Mouse (Mus musculus): ENCODE measurements at regions not wholly inside any gene's neighbourhood (a gene's known extent, or its start where the extent isn't known, plus 50 kb on each side); places are given as distances from the start of the nearest gene placed in this dataset.

- Histone ChIP-seq H3K9me3 (ENCODE audit: control insufficient read depth, low read length) (no peaks in the 10 kb centered on the region), H3K4me2 (replicated peaks; ENCODE audit: low read depth, low read length) (no peak overlapping the region), H3K36me3 (ENCODE audit: control insufficient read depth, insufficient read depth, low read length) (no peaks in the 10 kb centered on the region), H3K27me3 (ENCODE audit: control insufficient read depth, insufficient read depth, low read length) (no peaks in the 10 kb centered on the region), H3K4me3 (ENCODE audit: low read depth, low read length) (no peak overlapping the region), H3K9ac (ENCODE audit: low read depth, low read length) (no peak overlapping the region), H3K27ac (ENCODE audit: low read depth, low read length) (no peak overlapping the region), H3K4me1 (replicated peaks; ENCODE audit: control insufficient read depth, insufficient read depth, low read length) (peaks cover 3% of the 10 kb centered on the region; the same call in 1 of the 2 replicates)
- DNase-seq (ENCODE audit: low spot score): peak; percentile 39
- 49% methylated on average over 6 of the region's 6 CpGs for WGBS
- ATAC-seq (ENCODE audit: low FRiP score): peak; percentile 49; the same call in 1 of the 2 replicates
Observed at GRCm38 (mm10) chr11:89209072-89209471, 93.1 kb downstream of the Nog start.

GRCm38 (mm10) chr11:89206788-89207187 is 95.3 kb downstream of the Nog start:
- ATAC-seq (ENCODE audit: low FRiP score) (no peak), DNase-seq (ENCODE audit: low spot score) (no peak)
- no peak overlapping the region for H3K4me3 ChIP-seq (ENCODE audit: low read depth, low read length)
- H3K9me3 ChIP-seq (ENCODE audit: control insufficient read depth, low read length): no peaks in the 10 kb centered on the region
- no peaks in the 10 kb centered on the region for H3K27me3 ChIP-seq (ENCODE audit: control insufficient read depth, insufficient read depth, low read length)
- no peak overlapping the region for H3K9ac ChIP-seq (ENCODE audit: low read depth, low read length)
- peaks cover 3% of the 10 kb centered on the region; the same call in 1 of the 2 replicates for H3K4me1 ChIP-seq (replicated peaks; ENCODE audit: control insufficient read depth, insufficient read depth, low read length)
- no peak overlapping the region for H3K4me2 ChIP-seq (replicated peaks; ENCODE audit: low read depth, low read length)
- no peak overlapping the region for H3K27ac ChIP-seq (ENCODE audit: low read depth, low read length)
- no peaks in the 10 kb centered on the region for H3K36me3 ChIP-seq (ENCODE audit: control insufficient read depth, insufficient read depth, low read length)
- WGBS: 64% methylated on average over 3 of the region's 3 CpGs

GRCm38 (mm10) chr11:89204948-89205545 is 97.1 kb downstream of the Nog start:
- 75% methylated on average over 7 of the region's 7 CpGs for WGBS
- ATAC-seq (ENCODE audit: low FRiP score): no peak

GRCm38 (mm10) chr11:89200458-89200857 is 101.7 kb downstream of the Nog start:
- Histone ChIP-seq H3K27ac (ENCODE audit: low read depth, low read length) (no peak overlapping the region), H3K27me3 (ENCODE audit: control insufficient read depth, insufficient read depth, low read length) (no peaks in the 10 kb centered on the region), H3K9me3 (ENCODE audit: control insufficient read depth, low read length) (no peaks in the 10 kb centered on the region), H3K4me1 (replicated peaks; ENCODE audit: control insufficient read depth, insufficient read depth, low read length) (no peaks in the 10 kb centered on the region), H3K4me2 (replicated peaks; ENCODE audit: low read depth, low read length) (no peak overlapping the region), H3K4me3 (ENCODE audit: low read depth, low read length) (no peak overlapping the region), H3K9ac (ENCODE audit: low read depth, low read length) (no peak overlapping the region), H3K36me3 (ENCODE audit: control insufficient read depth, insufficient read depth, low read length) (no peaks in the 10 kb centered on the region)
- 91% methylated on average over 3 of the region's 3 CpGs for WGBS
- no peak for DNase-seq (ENCODE audit: low spot score)
- no peak for ATAC-seq (ENCODE audit: low FRiP score)

More at GRCm38 (mm10) chr11:89204948-89205545, 97.1 kb downstream of the Nog start:
- no peak overlapping the region for H3K4me3 ChIP-seq (ENCODE audit: low read depth, low read length)
- no peak overlapping the region for H3K9ac ChIP-seq (ENCODE audit: low read depth, low read length)
- H3K27me3 ChIP-seq (ENCODE audit: control insufficient read depth, insufficient read depth, low read length): no peaks in the 10 kb centered on the region
- DNase-seq (ENCODE audit: low spot score): no peak
- H3K4me1 ChIP-seq (replicated peaks; ENCODE audit: control insufficient read depth, insufficient read depth, low read length): peaks cover 3% of the 10 kb centered on the region; the same call in 1 of the 2 replicates
- H3K27ac ChIP-seq (ENCODE audit: low read depth, low read length): no peak overlapping the region
- H3K4me2 ChIP-seq (replicated peaks; ENCODE audit: low read depth, low read length): no peak overlapping the region
- H3K9me3 ChIP-seq (ENCODE audit: control insufficient read depth, low read length): no peaks in the 10 kb centered on the region
- H3K36me3 ChIP-seq (ENCODE audit: control insufficient read depth, insufficient read depth, low read length): no peaks in the 10 kb centered on the region

GRCm38 (mm10) chr11:89192815-89193214 is 109.3 kb downstream of the Nog start:
- no peak overlapping the region for H3K4me3 ChIP-seq (ENCODE audit: low read depth, low read length)
- 79% methylated on average over 3 of the region's 3 CpGs for WGBS
- ATAC-seq (ENCODE audit: low FRiP score) (no peak), DNase-seq (ENCODE audit: low spot score) (no peak)
- H3K27me3 ChIP-seq (ENCODE audit: control insufficient read depth, insufficient read depth, low read length): no peaks in the 10 kb centered on the region
- H3K4me2 ChIP-seq (replicated peaks; ENCODE audit: low read depth, low read length): no peak overlapping the region
- no peaks in the 10 kb centered on the region for H3K4me1 ChIP-seq (replicated peaks; ENCODE audit: control insufficient read depth, insufficient read depth, low read length)
- no peak overlapping the region for H3K27ac ChIP-seq (ENCODE audit: low read depth, low read length)
- no peak overlapping the region for H3K9ac ChIP-seq (ENCODE audit: low read depth, low read length)
- no peaks in the 10 kb centered on the region for H3K36me3 ChIP-seq (ENCODE audit: control insufficient read depth, insufficient read depth, low read length)
- H3K9me3 ChIP-seq (ENCODE audit: control insufficient read depth, low read length): no peaks in the 10 kb centered on the region

- Histone ChIP-seq H3K9ac (ENCODE audit: low read depth, low read length) (peak overlapping the region; percentile 12; the same call in 1 of the 2 replicates), H3K4me2 (replicated peaks; ENCODE audit: low read depth, low read length) (peak overlapping the region; percentile 31), H3K27ac (ENCODE audit: low read depth, low read length) (no peak overlapping the region), H3K9me3 (ENCODE audit: control insufficient read depth, low read length) (no peaks in the 10 kb centered on the region), H3K36me3 (ENCODE audit: control insufficient read depth, insufficient read depth, low read length) (no peaks in the 10 kb centered on the region), H3K27me3 (ENCODE audit: control insufficient read depth, insufficient read depth, low read length) (no peaks in the 10 kb centered on the region), H3K4me1 (replicated peaks; ENCODE audit: control insufficient read depth, insufficient read depth, low read length) (peaks cover 5% of the 10 kb centered on the region; the same call in 1 of the 2 replicates), H3K4me3 (ENCODE audit: low read depth, low read length) (peak overlapping the region; percentile 15; the same call in 1 of the 2 replicates)
- 10% methylated on average over 26 of the region's 26 CpGs for WGBS
- ATAC-seq (ENCODE audit: low FRiP score) (peak; percentile 67; the same call in 1 of the 2 replicates), DNase-seq (ENCODE audit: low spot score) (peak; percentile 69)
Observed at GRCm38 (mm10) chr11:89186911-89187621, 113.4 kb downstream of the Gm525 start.

GRCm38 (mm10) chr11:89185862-89186261 is 112.2 kb downstream of the Gm525 start:
- no peak overlapping the region for H3K27ac ChIP-seq (ENCODE audit: low read depth, low read length)
- WGBS: 93% methylated on average over 6 of the region's 6 CpGs

GRCm38 (mm10) chr11:89181471-89181870 is 107.8 kb downstream of the Gm525 start:
- 83% methylated on average over 5 of the region's 5 CpGs for WGBS
- no peaks in the 10 kb centered on the region for H3K36me3 ChIP-seq (ENCODE audit: control insufficient read depth, insufficient read depth, low read length)
- DNase-seq (ENCODE audit: low spot score): no peak

More at GRCm38 (mm10) chr11:89185862-89186261, 112.2 kb downstream of the Gm525 start:
- H3K9me3 ChIP-seq (ENCODE audit: control insufficient read depth, low read length): no peaks in the 10 kb centered on the region
- ATAC-seq (ENCODE audit: low FRiP score) (no peak), DNase-seq (ENCODE audit: low spot score) (no peak)
- no peaks in the 10 kb centered on the region for H3K27me3 ChIP-seq (ENCODE audit: control insufficient read depth, insufficient read depth, low read length)
- H3K4me1 ChIP-seq (replicated peaks; ENCODE audit: control insufficient read depth, insufficient read depth, low read length): peaks cover 5% of the 10 kb centered on the region; the same call in 1 of the 2 replicates
- no peaks in the 10 kb centered on the region for H3K36me3 ChIP-seq (ENCODE audit: control insufficient read depth, insufficient read depth, low read length)
- no peak overlapping the region for H3K4me3 ChIP-seq (ENCODE audit: low read depth, low read length)
- H3K9ac ChIP-seq (ENCODE audit: low read depth, low read length): no peak overlapping the region; the same call in 1 of the 2 replicates
- no peak overlapping the region for H3K4me2 ChIP-seq (replicated peaks; ENCODE audit: low read depth, low read length)

More at GRCm38 (mm10) chr11:89181471-89181870, 107.8 kb downstream of the Gm525 start:
- Histone ChIP-seq H3K9ac (ENCODE audit: low read depth, low read length) (no peak overlapping the region), H3K4me1 (replicated peaks; ENCODE audit: control insufficient read depth, insufficient read depth, low read length) (0 out of 2 replicates have a peak, but pooled peaks cover 3% of the 10 kb centered on the region), H3K27ac (ENCODE audit: low read depth, low read length) (no peak overlapping the region), H3K9me3 (ENCODE audit: control insufficient read depth, low read length) (no peaks in the 10 kb centered on the region), H3K4me3 (ENCODE audit: low read depth, low read length) (no peak overlapping the region), H3K4me2 (replicated peaks; ENCODE audit: low read depth, low read length) (no peak overlapping the region), H3K27me3 (ENCODE audit: control insufficient read depth, insufficient read depth, low read length) (no peaks in the 10 kb centered on the region)
- no peak for ATAC-seq (ENCODE audit: low FRiP score)
